Mouse (Mus musculus) c-Kit-negative CD71-positive TER-119-positive erythroid progenitor cells, embryonic 14.5 days (primary cell): ENCODE measurements around the gene Spa17.

Source experiments
- DNase-seq: peaks from one replicate; pipeline ENCODE4 v3.0.0-alpha.2; 2013; ENCODE audit warnings: low read depth, low spot score

Spa17 gene

GRCm38 (mm10) chr9:37613182-37613910 is at the start of gene Spa17:
Gene Spa17, minus strand, starts transcription at chr9:37613722.
- DNase-seq, result peak; percentile 69

GRCm38 (mm10) chr9:37663210-37663609 is 49.7 kb upstream of the Spa17 start:
- DNase-seq, result no peak

- DNase-seq, result no peak
Observed at GRCm38 (mm10) chr9:37659413-37659812, 45.9 kb upstream of the Spa17 start.

GRCm38 (mm10) chr9:37656931-37657481 is 43.5 kb upstream of the Spa17 start, which contains the start of gene Tbrg1:
Gene Tbrg1, minus strand, starts transcription at chr9:37657312.
- peak; percentile 72 for DNase-seq

GRCm38 (mm10) chr9:37656439-37656881 is 42.9 kb upstream of the Spa17 start:
- peak; percentile 26 for DNase-seq

GRCm38 (mm10) chr9:37655961-37656360 is 42.4 kb upstream of the Spa17 start:
- peak; percentile 8 for DNase-seq

- no peak for DNase-seq
Observed at GRCm38 (mm10) chr9:37653836-37654235, 40.3 kb upstream of the Spa17 start.

GRCm38 (mm10) chr9:37650639-37651038 is 37.1 kb upstream of the Spa17 start:
- no peak for DNase-seq

- DNase-seq, result no peak
Observed at GRCm38 (mm10) chr9:37646246-37646645, 32.7 kb upstream of the Spa17 start.

GRCm38 (mm10) chr9:37638721-37639120 is 25.2 kb upstream of the Spa17 start:
- no peak for DNase-seq

- DNase-seq, result no peak
Observed at GRCm38 (mm10) chr9:37636800-37637542, 23.4 kb upstream of the Spa17 start.

GRCm38 (mm10) chr9:37636335-37636734 is 22.8 kb upstream of the Spa17 start:
- no peak for DNase-seq

- no peak for DNase-seq
Observed at GRCm38 (mm10) chr9:37634269-37634668, 20.7 kb upstream of the Spa17 start.

GRCm38 (mm10) chr9:37632305-37632704 is 18.8 kb upstream of the Spa17 start:
- DNase-seq, result no peak

- DNase-seq, result no peak
Observed at GRCm38 (mm10) chr9:37629941-37630340, 16.4 kb upstream of the Spa17 start.

GRCm38 (mm10) chr9:37628581-37628980 is 15.1 kb upstream of the Spa17 start:
- DNase-seq, result no peak

- no peak for DNase-seq
Observed at GRCm38 (mm10) chr9:37627263-37627662, 13.7 kb upstream of the Spa17 start.

GRCm38 (mm10) chr9:37626103-37626567 is 12.6 kb upstream of the Spa17 start:
- no peak for DNase-seq

GRCm38 (mm10) chr9:37625641-37626040 is 12.1 kb upstream of the Spa17 start:
- no peak for DNase-seq

GRCm38 (mm10) chr9:37625129-37625528 is 11.6 kb upstream of the Spa17 start:
- DNase-seq, result no peak

GRCm38 (mm10) chr9:37624502-37624901 is 11.0 kb upstream of the Spa17 start:
- no peak for DNase-seq

GRCm38 (mm10) chr9:37623981-37624380 is 10.5 kb upstream of the Spa17 start:
- no peak for DNase-seq
